Mouse (Mus musculus) forebrain, postnatal 0 days (tissue): ENCODE measurements around the gene Hormad2. TPM values are rescaled to one million over a fixed set of nuclear protein-coding genes. Genes with fewer than 3 reads are reported as not detected.

Experiments
- ATAC-seq: fragments of 200-750 bp; cut with Nextera tagmentation; 2 replicates; pipeline ENCODE4 v1.8.0; 2017; ENCODE audit warnings: mild to moderate bottlenecking, moderate library complexity
- DNase-seq: peaks from one replicate; pipeline ENCODE4 v3.0.0-alpha.2; 2015
- H3K27ac ChIP-seq: fragments of 300-500 bp; sonication (generic); 2 replicates; pipeline ENCODE4 v1.5.1; 2014; ENCODE audit warnings: low read depth, mild to moderate bottlenecking, antibody characterized with exemption, low read length, moderate library complexity, mixed read lengths
- H3K27me3 ChIP-seq: fragments of 300-500 bp; sonication (generic); 2 replicates; pipeline ENCODE4 v1.6.1; 2014; ENCODE audit warnings: mild to moderate bottlenecking, low read length, mixed read lengths; ENCODE audit not compliant: insufficient read depth
- H3K36me3 ChIP-seq: fragments of 300-500 bp; sonication (generic); 2 replicates; pipeline ENCODE4 v1.6.1; 2014; ENCODE audit warnings: mild to moderate bottlenecking, moderate library complexity; ENCODE audit not compliant: insufficient read depth
- H3K4me1 ChIP-seq: fragments of 300-500 bp; sonication (generic); 2 replicates; pipeline ENCODE4 v1.6.1; 2014; ENCODE audit warnings: antibody characterized with exemption; ENCODE audit not compliant: insufficient read depth
- H3K4me2 ChIP-seq: fragments of 300-500 bp; sonication (generic); 2 replicates; pipeline ENCODE4 v1.6.1; 2014; ENCODE audit warnings: low read depth, mild to moderate bottlenecking, moderate library complexity
- H3K4me3 ChIP-seq: fragments of 300-500 bp; sonication (generic); 2 replicates; pipeline ENCODE4 v1.5.1; 2014; ENCODE audit warnings: low read depth, low read length, mixed read lengths
- H3K9ac ChIP-seq: fragments of 300-500 bp; sonication (generic); 2 replicates; pipeline ENCODE4 v1.6.1; 2014; ENCODE audit warnings: mild to moderate bottlenecking
- H3K9me3 ChIP-seq: fragments of 300-500 bp; sonication (generic); 2 replicates; pipeline ENCODE4 v1.6.1; 2016; ENCODE audit warnings: low read length
- CTCF ChIP-seq: sonication (generic); IDR thresholded peaks from 2 replicates; pipeline ENCODE4 v1.5.1; 2016; ENCODE audit warnings: antibody characterized with exemption, control low read depth, low read depth
- WGBS: fragments of 180-500 bp; shearing (Covaris S2); extraction: QIAGEN DNeasy Blood & Tissue Kit; methylation state at CpG from one replicate; pipeline ENCODE4 v1.1.7; 2014; 5-methylcytosine and 5-hydroxymethylcytosine counted together
- polyA plus RNA-seq: library from polyadenylated mRNA; unstranded; fragments of >200 nt; fragmentation: Nextera tagmentation; extraction: Ambion mirVana; gene quantifications from 2 replicates; pipeline ENCODE4 v1.2.1, GENCODE M21; 2015
- total RNA-seq: library from RNA; depleted of rRNA; stranded (reverse); fragments of >200 nt; gene quantifications from 2 replicates; pipeline ENCODE4 v1.2.3, GENCODE M21; 2014; rRNA removed

The Hormad2 gene
- total and polyA plus RNA-seq, 2 experiments from 2014 or later, result not detected

- Histone ChIP-seq H3K27me3 (no peaks in the 10 kb centered on the region), H3K4me2 (no peak overlapping the region), H3K9ac (no peak overlapping the region), H3K36me3 (no peaks in the 10 kb centered on the region), H3K27ac (no peak overlapping the region), H3K9me3 (no peaks in the 10 kb centered on the region), H3K4me3 (no peak overlapping the region), H3K4me1 (no peaks in the 10 kb centered on the region)
- ATAC-seq, result no peak
- DNase-seq, result no peak
- TF ChIP-seq CTCF, result no peak
- WGBS, result 85% methylated on average over 3 of the region's 3 CpGs
Observed at GRCm38 (mm10) chr11:4297753-4298152, 143.2 kb downstream of the Hormad2 start.

- Histone ChIP-seq H3K27ac (no peak overlapping the region), H3K9me3 (no peaks in the 10 kb centered on the region), H3K4me3 (no peak overlapping the region), H3K9ac (no peak overlapping the region), H3K27me3 (no peaks in the 10 kb centered on the region), H3K4me1 (no peaks in the 10 kb centered on the region), H3K4me2 (no peak overlapping the region), H3K36me3 (no peaks in the 10 kb centered on the region)
- ATAC-seq (no peak), DNase-seq (no peak)
- TF ChIP-seq CTCF, result no peak
- 82% methylated on average over 10 of the region's 10 CpGs for WGBS
Observed at GRCm38 (mm10) chr11:4296610-4297275, 144.2 kb downstream of the Hormad2 start.

Other genes with a start within 250 kb of the Hormad2 start
- 5.0 and 6.9 TPM in 2 replicates for gene Castor1, start 222.9 kb downstream of the Hormad2 start, total RNA-seq
- 4.2 and 4.9 TPM in 2 replicates for gene Castor1, start 222.9 kb downstream of the Hormad2 start, polyA plus RNA-seq
- 0.05 TPM in 1 of 2 replicates, not detected in the other for gene Osm, start 204.7 kb downstream of the Hormad2 start, total RNA-seq
- 0.13 and 0.14 TPM in 2 replicates for gene Osm, start 204.7 kb downstream of the Hormad2 start, polyA plus RNA-seq
- gene Lif, start 183.5 kb downstream of the Hormad2 start, total RNA-seq, result 0.08 and 0.43 TPM in 2 replicates
- 0.05 and 0.22 TPM in 2 replicates for gene Lif, start 183.5 kb downstream of the Hormad2 start, polyA plus RNA-seq
- gene Mtmr3, start 153.8 kb upstream of the Hormad2 start, total RNA-seq, result 81.6 and 93.4 TPM in 2 replicates
- gene Mtmr3, start 153.8 kb upstream of the Hormad2 start, polyA plus RNA-seq, result 21.4 and 28.4 TPM in 2 replicates
- gene Gm11032, start 179.0 kb upstream of the Hormad2 start, total RNA-seq, result not detected in 2 replicates
- gene Gm11032, start 179.0 kb upstream of the Hormad2 start, polyA plus RNA-seq, result not detected in 2 replicates
- 14.5 and 17.3 TPM in 2 replicates for gene Ascc2, start 196.6 kb upstream of the Hormad2 start, total RNA-seq
- 12.0 and 14.3 TPM in 2 replicates for gene Ascc2, start 196.6 kb upstream of the Hormad2 start, polyA plus RNA-seq